Mouse (Mus musculus): Measurements from ENCODE around the gene Ryr1. TPM values are rescaled to one million over a fixed set of nuclear protein-coding genes. Genes with fewer than 3 reads are reported as not detected.
"Not testable (repeated sequence)": the region's sequence is repeated elsewhere in the genome, so short reads cannot be mapped to it uniquely, and the experiment has no call there.

Gene Ryr1
- total RNA-seq, 2 experiments from 2014 or later, result 0.78 to 0.92 TPM

DNA sequence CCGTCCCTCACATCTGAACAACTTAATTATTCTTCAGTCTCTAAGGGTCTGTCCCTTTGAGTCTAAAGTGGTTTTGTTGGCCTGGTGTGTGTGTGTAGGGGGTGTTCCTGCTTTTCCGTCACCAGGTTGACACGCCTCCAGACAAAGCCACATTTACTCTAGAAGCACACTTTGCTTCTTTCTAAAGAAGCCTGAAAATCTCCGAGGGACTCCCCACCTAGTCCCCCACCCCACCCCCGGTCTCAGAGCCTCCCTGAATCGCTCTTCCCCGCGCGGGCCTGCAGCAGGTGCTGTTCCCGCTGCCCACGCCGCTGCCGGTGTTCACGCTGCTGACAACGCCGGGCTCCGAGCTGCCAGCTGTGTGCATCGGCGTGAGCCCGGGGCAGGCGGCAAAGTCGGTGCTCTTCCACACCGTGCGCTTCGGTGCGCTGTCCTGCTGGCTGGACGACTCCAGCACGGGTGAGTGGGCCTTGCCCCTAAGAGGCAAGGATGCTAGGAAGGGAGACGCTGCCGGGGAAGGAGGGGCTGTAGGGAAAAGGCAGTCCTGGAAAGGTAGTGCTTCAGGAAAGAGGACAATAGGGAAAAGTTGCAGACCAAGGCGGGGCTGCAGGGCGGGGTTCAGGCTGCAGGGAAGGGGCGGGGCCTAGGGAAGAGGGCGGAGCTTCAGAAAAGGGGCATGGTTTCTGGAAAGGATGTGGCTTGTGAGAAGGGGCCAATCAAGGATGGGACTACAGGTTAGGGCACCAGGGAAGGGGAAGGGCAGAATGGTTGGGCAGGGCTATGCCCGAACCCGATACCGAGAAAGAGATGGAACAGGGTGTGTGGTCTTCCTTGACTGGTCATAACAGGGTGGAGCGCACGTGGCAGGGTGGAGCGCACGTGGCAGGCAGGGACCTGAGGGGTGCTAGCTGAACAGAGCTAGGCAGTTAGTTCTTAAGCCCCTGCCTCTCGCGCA lies 124.1 kb downstream of the Ryr1 start:
- ATAC-seq (ENCODE audit: poor library complexity, severe bottlenecking), result peak; percentile 89

DNA sequence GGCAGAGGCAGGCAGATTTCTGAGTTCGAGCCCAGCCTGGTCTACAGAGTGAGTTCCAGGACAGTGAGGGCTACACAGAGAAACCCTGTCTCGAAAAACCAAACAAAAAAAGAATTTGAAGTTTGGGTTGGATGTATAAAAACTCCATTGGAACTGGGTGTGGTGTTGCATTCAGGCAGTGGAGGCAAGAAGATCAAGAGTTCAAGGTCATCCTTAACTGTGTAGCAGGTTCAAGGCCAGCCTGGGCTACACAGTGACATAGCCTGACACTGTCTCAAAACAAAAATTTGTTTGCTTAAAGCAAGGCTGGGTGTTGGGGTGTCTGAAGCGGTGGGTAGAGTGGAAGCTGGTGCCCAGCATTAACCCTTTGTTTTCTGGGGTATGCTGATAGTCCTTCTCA lies 131.6 kb downstream of the Ryr1 start:
- no peak for ATAC-seq (ENCODE audit: poor library complexity, severe bottlenecking)

DNA sequence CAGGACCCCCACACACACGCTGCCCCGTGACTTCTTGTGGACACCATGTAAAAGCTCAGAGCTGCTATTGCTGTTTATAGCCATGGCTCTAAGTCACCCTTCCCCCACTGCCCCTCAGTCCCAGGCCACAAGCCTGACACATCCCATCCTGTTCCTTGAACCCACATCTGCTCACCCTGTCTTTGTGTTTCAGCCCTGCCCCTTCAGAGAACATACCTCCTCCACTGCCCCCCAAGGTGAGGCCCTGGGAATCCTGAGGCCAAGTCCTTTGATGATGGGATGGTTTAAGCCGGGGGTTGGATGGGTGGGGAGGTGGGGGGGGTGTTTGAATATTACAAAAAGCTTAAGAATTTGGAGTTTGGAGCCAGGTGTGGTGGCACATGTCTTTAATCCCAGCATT lies 132.0 kb downstream of the Ryr1 start:
- no peak for ATAC-seq (ENCODE audit: poor library complexity, severe bottlenecking)

DNA sequence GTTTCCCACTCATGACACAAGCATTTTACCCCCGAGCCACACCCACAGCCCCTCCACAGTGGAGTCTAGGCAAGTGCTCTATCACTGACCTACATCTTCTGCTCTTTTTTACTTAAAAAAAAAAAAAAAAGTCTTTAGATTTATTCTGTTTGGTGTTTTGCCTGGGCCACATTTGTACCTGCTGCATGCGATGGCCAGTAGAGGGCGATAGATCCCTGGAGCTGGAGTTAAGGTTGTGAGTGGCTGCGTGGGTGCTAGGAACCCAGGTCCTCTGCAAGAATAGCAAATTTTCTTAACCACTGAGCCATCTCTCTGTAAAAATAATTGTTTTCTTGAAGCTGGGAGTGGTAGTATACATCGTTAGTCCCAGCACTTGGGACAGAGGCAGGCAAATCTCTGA lies 133.4 kb downstream of the Ryr1 start:
- ATAC-seq (ENCODE audit: poor library complexity, severe bottlenecking), result no peak

DNA sequence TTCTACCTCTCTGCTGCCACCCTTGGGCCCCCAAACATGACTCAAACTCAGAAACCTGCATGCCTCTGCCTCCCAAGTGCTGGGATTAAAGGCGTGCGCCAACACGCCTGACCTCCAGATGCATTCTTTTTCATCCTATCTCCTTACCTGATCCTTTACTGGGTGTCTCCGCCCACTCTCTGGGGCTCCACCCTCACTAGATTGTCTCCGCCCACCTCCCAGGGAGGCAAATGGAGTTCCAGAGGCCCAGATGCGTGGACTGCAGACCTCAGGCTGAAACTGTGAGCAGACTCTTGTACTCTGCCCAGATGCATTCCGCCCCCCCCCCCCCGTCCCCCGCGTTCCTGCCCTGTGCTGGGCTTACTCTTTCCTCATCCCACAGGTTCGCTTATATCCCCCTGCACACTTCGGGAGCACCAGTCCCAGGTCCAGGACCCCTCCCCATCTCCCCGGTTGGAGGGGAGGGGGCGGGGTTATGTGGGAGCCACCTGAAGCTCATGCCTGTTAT lies 134.2 kb downstream of the Ryr1 start:
- ATAC-seq (ENCODE audit: poor library complexity, severe bottlenecking), result no peak

DNA sequence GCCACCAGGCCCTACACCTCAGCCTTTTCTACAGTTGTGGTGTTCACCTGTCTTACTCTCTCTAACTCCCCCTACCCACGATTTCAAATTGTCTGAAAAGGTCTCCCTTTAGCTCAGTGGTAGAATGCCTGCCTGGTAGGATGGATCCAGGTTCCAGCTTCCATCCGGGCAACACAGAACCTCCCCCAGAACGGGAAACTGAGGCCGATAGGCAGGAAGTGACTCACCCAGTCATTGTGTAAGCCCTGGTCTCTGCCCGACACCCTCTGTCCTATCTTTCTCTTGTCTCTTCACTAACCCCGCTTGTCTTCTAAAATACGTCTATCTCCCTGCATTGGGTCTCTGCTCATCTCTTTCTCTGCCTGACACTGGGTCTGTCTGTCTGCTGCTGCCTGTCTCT lies 139.8 kb downstream of the Ryr1 start:
- no peak for ATAC-seq (ENCODE audit: poor library complexity, severe bottlenecking)

DNA sequence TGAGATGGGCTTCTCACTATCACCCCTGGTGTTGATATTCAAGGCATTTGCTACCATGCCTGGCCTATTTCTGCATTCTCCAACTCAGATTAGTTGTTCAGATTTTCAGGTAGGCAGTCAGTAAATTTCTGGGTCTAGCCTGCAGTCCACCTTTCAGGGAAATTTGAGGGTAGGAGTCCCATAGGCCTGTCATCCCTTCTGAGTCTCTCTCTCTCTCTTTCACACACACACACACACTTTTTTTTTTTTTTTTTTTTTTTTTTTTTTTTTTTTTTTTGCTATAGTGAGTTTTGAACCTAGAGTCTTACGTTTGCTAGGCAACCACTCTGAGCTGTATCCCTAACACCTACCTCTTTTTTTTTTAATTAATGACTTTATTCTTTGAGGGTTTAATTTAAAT lies 140.5 kb downstream of the Ryr1 start:
- no peak for ATAC-seq (ENCODE audit: poor library complexity, severe bottlenecking)

DNA sequence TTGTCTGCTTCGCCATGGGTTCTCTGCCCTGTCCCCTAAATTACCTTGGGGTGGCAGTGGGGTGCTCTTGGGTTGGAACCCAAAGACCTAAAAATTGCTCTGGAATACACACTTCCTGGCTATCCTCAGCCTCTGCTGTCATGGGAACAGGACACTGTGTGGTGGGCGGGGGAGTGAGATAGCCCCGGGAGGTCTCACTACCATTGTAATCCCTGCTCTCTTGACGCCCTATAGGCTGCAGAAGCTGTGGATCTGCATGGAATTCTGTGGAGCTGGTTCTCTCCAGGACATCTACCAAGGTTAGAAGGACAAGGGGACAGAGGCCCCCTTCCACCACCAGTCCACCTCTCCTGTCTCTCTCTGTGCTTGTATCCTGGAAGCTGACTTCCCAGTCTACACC lies 141.1 kb downstream of the Ryr1 start:
- no peak for ATAC-seq (ENCODE audit: poor library complexity, severe bottlenecking)

DNA sequence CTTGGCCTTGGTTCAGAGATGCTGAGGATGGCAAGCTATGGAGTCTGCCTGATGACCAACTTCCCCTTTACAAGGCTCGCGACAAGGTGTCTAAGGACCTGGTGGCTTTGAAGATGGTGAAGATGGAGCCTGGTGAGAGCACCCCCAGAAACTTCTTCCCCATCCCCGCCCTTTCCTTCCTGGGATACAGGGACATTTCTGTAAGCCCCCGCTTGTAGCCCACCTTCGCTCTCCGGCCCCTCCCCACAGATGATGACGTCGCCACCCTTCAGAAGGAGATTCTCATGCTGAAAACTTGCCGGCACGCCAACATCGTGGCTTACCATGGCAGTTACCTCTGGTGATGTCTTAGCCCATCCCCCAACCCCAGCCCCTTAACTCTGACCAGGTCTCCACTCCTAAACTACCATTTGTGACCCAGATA lies 141.8 kb downstream of the Ryr1 start:
- ATAC-seq (ENCODE audit: poor library complexity, severe bottlenecking), result peak; percentile 36

DNA sequence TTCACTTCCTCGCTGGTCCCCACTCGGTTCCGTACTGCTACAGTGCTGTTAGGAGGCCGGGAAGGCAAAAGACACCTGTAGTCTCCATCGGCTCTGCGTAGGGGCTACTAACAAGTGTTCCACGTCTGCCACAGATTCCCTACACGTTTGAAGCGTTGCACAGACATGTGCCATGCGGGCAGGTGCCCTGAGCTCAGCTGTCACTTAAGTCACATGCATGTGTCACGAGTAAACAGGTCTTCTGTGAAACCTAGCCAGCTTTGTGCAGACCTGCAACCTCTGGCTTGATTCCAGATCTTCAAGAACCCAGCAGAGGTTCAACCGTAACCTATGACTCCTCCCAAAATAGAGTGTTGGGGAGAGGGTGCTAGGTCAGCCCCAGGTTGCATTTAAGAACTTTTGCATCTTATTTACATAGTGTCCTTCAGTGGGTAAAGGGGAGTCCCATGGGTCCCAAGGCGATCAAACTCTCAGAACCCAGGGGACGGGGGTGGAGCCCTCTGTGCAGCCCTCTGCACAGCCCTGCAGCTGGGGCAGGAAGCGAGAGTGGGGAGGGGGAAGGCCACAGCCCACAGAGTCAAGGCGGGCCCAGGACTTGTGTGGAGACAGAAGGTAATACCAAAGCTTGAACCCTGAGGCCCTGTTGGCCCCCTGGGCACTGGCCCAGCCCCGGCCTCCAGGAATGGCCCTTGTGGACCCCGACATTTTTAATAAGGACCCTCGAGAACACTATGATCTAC lies 142.5 kb downstream of the Ryr1 start:
- peak; percentile 56 for ATAC-seq (ENCODE audit: poor library complexity, severe bottlenecking)

DNA sequence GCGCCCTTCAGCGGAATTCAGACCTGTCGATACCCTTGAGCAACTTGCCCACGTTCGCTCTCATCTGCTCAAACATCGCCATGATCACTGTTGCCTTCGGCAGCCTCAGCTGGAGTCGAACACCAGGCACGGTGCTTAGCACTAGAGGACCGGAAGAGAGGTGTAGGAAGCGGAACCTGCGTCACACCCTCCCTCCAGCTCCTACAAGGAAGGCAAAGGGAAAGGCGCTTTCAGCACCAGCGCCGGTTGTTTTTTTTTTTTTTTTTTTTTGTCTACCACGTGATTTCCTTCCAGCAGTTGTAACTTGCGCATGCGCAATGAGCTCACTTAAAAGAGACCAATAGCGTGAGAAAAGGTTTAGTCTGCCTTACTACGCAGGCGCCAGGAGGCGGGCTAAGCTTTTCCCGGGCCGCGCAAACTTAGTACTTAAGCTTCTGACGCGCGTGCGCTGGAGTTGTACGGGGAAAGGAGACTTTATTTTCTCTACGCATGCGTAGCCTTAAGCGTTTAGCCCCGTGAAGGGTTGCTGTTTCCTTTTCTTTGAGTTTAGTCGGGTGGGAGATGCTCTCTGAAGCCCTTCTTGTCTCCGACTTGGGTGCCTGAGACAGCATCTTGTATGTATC lies 143.2 kb downstream of the Ryr1 start, which contains the start of the genes Eif3k and Map4k1:
Gene Eif3k, minus strand, starts transcription at position 214 of the 623 bp plus-strand sequence.
Gene Map4k1, plus strand, starts transcription at position 400 of the 623 bp plus-strand sequence.
- ATAC-seq (ENCODE audit: poor library complexity, severe bottlenecking), result peak; percentile 91

DNA sequence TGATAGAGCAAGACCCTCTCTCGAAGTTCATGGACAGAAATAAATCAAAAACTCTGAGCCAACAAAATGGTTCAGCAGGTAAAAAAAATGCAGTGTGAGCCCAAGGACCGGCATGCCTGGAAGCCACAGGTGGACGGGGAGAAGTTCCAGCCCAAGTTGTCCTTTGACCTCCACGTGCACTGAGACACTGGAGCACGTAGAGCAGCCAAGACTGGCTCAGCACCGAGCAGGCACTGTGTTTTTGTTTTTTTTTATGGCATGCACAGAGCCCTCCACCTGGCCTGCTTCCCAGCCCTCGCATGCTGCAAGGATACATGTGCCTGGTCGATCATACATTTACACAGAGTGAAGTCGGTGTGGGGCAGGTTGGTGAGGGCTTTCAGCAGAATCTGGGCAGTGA lies 147.4 kb downstream of the Ryr1 start:
- no peak for ATAC-seq (ENCODE audit: poor library complexity, severe bottlenecking)

DNA sequence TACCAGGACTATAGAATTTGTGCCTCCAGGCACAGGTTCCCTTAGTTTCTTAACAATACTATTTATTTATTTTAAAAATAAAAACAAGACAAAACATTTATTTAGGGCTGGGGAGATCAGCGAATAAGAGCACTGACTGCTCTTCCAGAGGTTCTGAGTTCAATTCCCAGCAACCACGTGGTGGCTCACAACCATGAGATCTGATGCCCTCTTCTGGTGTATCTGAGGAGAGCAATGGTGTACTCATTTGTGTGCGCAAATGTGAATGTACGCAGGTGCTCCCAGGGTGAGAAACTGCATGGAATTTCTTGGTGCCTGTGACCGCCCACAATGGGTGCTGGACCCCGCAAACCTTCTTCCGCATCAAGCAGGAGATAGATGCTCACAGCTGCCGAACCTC lies 152.0 kb downstream of the Ryr1 start:
- no peak for ATAC-seq (ENCODE audit: poor library complexity, severe bottlenecking)

DNA sequence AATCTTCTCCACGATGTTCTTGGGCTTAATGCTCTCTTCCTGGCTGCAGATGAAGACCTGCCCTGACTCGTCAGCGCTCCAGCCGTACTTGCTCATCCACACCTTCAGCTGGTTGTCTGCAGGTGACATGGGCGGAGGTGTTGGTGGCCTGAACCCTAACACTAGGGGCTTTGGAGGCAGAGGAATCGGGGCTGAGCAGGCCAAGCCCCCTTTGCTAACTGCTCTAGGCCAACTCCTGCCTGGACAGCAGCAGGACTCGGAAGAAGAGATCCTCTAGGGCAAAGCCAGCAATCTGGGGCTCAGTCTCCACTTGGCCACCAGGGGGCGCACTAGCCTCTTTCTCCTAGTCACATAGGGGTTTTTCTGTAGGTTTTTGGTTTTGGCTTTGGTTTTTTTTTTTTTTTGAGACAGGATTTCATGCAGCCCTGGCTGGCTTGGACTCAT lies 152.4 kb downstream of the Ryr1 start:
- ATAC-seq (ENCODE audit: poor library complexity, severe bottlenecking), result peak; percentile 64

DNA sequence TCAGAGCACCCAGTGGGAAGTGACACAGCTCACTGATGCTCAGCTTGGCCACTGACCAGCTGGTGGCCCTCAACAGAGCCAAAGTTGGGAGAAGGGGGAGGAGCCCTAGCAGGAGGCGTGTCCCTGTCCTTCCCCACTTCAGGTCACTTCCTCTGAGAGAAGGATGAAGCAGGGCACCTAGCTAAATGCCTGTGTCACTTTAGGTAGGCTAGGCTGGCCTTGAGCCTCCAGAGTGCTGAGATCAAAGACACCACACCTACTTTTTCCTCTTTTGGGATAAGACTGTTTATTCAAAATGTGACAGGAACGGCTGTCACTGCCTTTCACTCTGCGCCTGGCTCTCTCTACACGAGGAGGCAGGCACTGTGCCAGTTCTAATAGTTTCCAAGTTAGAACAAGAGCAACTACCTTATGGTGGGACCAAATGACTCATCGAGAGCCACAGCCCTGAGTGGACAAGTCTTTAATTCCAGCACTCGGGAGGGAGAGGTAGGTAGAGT lies 153.2 kb downstream of the Ryr1 start:
- ATAC-seq (ENCODE audit: poor library complexity, severe bottlenecking), result no peak

DNA sequence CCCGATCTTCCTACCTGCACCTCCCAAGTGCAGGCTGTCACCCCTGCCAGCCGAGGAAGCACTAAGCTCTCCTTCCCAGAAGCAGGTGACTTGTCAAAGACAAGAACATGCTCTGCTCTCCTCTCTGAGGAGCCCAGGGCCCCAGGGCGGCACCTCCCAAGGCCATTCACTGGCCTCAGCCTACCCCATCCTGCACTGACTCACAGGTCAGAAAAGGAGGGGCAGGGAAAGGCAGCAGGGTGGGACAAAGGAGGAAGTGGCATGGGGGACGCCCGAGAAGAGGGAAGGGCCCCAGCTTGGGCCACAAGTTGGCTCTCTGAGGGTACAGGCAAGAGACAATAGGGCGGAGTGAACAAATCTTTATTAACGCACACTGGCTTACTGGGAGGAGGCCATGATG lies 153.9 kb downstream of the Ryr1 start:
- peak; percentile 73 for ATAC-seq (ENCODE audit: poor library complexity, severe bottlenecking)

DNA sequence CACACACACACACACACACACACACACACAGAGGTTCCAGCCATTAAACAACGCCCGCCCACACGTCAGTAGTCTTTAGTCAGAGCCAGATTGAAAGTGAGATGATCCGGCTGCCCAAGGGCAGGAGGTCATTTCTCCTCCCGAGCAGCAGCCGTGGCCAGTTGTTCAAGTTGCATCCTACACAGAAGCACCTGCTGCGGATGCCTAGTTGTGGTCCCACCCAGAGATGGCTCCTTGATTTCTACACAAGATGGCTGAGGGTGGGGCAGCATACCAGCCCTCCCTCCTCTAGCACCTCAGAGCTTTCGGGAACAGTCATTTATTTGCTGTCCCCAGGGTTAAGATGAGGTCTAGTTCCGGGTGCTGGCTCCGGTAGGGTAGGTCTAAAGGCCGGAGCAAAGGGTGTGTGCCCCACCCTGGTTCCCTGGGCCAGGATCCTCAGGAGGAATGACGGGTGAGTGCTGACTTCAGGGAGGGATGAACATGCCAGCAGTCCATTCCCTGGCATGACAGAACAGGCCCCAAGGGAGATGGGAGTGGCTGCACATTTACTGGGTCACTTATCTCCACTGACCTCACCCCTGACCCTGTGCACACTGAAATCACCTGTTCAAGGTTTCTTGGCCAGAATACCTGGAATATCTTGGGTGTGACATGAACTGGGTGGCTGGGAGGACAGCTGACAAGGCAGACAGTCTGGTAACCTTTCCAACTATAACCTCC lies 155.1 kb downstream of the Ryr1 start:
- no peak for ATAC-seq (ENCODE audit: poor library complexity, severe bottlenecking)

DNA sequence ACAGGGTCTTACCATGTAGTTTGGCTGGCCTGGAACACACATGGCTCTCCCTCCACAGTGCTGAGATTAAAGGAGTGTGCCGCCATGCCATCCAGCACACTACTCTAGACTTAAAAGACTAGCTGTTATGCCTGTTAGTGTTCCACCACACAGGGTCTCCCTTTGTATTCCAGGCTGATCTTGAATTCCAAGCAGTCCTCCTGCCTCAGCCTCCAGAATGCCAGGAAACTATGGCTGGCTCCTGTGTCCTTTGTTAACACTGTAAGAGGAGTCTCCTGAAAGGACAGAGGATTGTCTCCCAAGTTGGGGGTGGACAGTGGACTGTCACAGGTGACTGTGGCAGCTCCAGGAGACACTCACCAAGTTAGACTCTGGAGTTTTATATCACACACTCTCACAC lies 155.7 kb downstream of the Ryr1 start:
- no peak for ATAC-seq (ENCODE audit: poor library complexity, severe bottlenecking)

DNA sequence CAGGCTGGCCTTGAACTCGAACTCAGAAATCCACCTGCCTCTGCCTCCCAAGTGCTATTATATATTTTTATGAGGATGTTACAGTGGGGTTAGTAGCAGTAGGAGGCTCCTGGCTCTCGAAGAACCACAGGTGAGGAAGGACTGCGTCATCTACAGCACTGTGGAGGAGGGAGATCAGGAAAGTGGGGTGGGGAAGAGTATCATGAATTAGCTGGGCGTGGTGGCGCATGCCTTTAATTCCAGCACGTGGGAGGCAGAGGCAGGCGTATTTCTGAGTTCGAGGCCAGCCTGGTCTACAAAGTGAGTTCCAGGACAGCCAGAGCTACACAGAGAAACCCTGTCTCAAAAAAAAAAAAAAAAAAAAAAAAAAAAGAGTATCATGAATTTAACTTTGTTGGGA lies 156.9 kb downstream of the Ryr1 start:
- not testable (repeated sequence) for ATAC-seq (ENCODE audit: poor library complexity, severe bottlenecking)
